Mouse (Mus musculus): ENCODE measurements around the gene Asprv1.

DNA sequence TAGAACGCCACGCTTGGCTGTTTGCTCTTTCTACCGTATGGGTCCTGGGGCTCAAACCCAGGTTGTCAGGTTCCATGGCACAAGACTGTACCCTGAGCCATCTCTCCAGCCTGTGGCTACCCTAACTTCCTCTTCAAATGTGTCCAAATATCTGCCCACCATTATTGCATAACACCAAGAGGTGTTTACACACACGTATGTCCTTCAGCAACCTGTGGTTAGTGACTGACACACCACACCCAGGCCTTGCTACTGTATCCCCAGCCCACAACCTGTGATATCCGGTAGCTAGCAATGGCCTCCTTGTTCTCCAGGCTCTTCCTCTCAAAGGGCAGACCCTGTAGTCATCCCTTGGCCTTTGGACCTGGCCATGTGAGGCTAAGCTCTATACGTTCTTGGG, 18.7 kb upstream of the Asprv1 start:
- TF ChIP-seq EP300 (IDR thresholded peaks at IDR 0.05; ENCODE audit: insufficient read depth, low read depth, low read length) (no peak), CTCF (IDR thresholded peaks at IDR 0.05; ENCODE audit: low read depth, low read length) (no peak), POLR2A (IDR thresholded peaks at IDR 0.05; ENCODE audit: insufficient read depth, low read length) (no peak)
